Mouse (Mus musculus) limb, embryonic 13.5 days (tissue): ENCODE results near the gene Cubn. TPM values are rescaled to one million over a fixed set of nuclear protein-coding genes. Genes with fewer than 3 reads are reported as not detected.

Source experiments
- ATAC-seq: fragments of 200-750 bp; cut with Nextera tagmentation; 2 replicates; pipeline ENCODE4 v1.8.0; 2017; ENCODE audit warnings: low read depth, moderate number of reproducible peaks, moderate TSS enrichment; ENCODE audit not compliant: low FRiP score
- H3K27ac ChIP-seq: fragments of 300-500 bp; sonication (generic); 2 replicates; pipeline ENCODE4 v1.5.1; 2015; ENCODE audit warnings: inconsistent platforms, mild to moderate bottlenecking, moderate library complexity
- H3K27me3 ChIP-seq: fragments of 300-500 bp; sonication (generic); 2 replicates; pipeline ENCODE4 v1.6.1; 2015; ENCODE audit warnings: mild to moderate bottlenecking, inconsistent platforms
- H3K36me3 ChIP-seq: fragments of 300-500 bp; sonication (generic); 2 replicates; pipeline ENCODE4 v1.6.1; 2015; ENCODE audit warnings: inconsistent platforms, mild to moderate bottlenecking, moderate library complexity
- H3K4me1 ChIP-seq: fragments of 300-500 bp; sonication (generic); 2 replicates; pipeline ENCODE4 v1.6.1; 2015; ENCODE audit warnings: inconsistent platforms
- H3K4me2 ChIP-seq: fragments of 300-500 bp; sonication (generic); replicated peaks from 2 replicates; pipeline ENCODE4 v1.6.1; 2015; ENCODE audit warnings: inconsistent platforms, mild to moderate bottlenecking, moderate library complexity
- H3K4me3 ChIP-seq: fragments of 300-500 bp; sonication (generic); 2 replicates; pipeline ENCODE4 v1.5.1; 2015; ENCODE audit warnings: moderate library complexity, mild to moderate bottlenecking, inconsistent platforms
- H3K9ac ChIP-seq: fragments of 300-500 bp; sonication (generic); 2 replicates; pipeline ENCODE4 v1.6.1; 2015; ENCODE audit warnings: mild to moderate bottlenecking, inconsistent platforms
- H3K9me3 ChIP-seq: fragments of 300-500 bp; sonication (generic); 2 replicates; pipeline ENCODE4 v1.6.1; 2016; ENCODE audit warnings: inconsistent platforms
- WGBS: fragments of 180-500 bp; shearing (Covaris S2); methylation state at CpG from one replicate; pipeline ENCODE4 v1.1.7; 2015; 5-methylcytosine and 5-hydroxymethylcytosine counted together
- polyA plus RNA-seq: library from polyadenylated mRNA; unstranded; fragments of >200 nt; fragmentation: Nextera tagmentation; extraction: Ambion mirVana; gene quantifications from 2 replicates; pipeline ENCODE4 v1.2.1, GENCODE M21; 2015

The Cubn gene
- polyA plus RNA-seq, 1 experiment from 2014 or later: 0.19 TPM

- Histone ChIP-seq H3K27me3 (no peaks in the 10 kb centered on the region), H3K4me1 (no peaks in the 10 kb centered on the region), H3K4me2 (no peak overlapping the region), H3K9ac (no peak overlapping the region), H3K36me3 (no peaks in the 10 kb centered on the region), H3K27ac (no peak overlapping the region), H3K9me3 (no peaks in the 10 kb centered on the region), H3K4me3 (no peak overlapping the region)
- ATAC-seq: no peak
- 86% methylated on average over 3 of the region's 3 CpGs for WGBS
Observed at GRCm38 (mm10) chr2:13470108-13470507, 21.5 kb downstream of the Cubn start.

DNA sequence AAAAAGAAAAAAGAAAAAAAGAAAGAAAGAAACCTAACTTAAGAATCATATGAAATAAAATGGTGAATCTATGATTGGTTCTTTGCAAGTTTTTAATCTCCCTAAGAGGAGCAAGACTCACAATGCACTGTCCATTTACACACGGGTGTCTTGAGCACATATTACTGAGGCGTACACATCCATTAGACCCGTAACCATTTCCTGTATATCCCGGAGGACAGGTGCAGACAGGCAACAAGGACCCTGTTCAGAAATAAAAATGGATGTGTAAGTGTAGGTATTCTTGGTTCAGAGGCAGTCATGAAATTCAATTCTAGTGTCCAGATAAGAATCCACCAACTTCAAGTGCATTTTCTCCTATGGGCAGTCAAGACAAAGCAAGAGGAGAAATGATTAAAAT lies 22.0 kb downstream of the Cubn start:
- Histone ChIP-seq H3K9ac (no peak overlapping the region), H3K9me3 (no peaks in the 10 kb centered on the region), H3K27ac (no peak overlapping the region), H3K4me2 (no peak overlapping the region), H3K27me3 (no peaks in the 10 kb centered on the region), H3K36me3 (no peaks in the 10 kb centered on the region), H3K4me1 (no peaks in the 10 kb centered on the region), H3K4me3 (no peak overlapping the region)
- ATAC-seq: no peak
- WGBS: 82% methylated on average over 4 of the region's 4 CpGs

DNA sequence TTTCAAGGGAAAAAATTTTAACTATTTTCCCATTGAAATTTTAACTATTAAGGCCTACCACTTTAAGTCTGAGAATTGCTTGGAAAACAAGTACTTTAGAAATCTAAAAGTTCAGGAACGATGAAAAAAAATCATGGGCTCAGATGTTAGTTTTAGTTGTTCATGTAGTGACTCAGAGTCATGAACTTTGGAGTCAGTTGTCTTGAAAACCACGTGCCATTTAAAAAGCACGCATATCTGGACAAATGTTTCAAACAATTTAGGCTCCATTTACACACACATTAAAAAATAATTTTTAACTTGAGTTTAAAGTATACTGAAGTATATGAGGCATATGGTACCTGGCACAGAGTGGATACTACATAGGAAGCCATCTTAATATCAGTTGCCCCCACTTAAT lies 24.9 kb downstream of the Cubn start:
- H3K27ac ChIP-seq: no peak overlapping the region
- H3K4me2 ChIP-seq: no peak overlapping the region
- ATAC-seq: no peak
- H3K4me1 ChIP-seq: no peaks in the 10 kb centered on the region
- no peaks in the 10 kb centered on the region for H3K9me3 ChIP-seq
- no peaks in the 10 kb centered on the region for H3K27me3 ChIP-seq
- 86% methylated on average over 3 of the region's 3 CpGs for WGBS
- no peak overlapping the region for H3K9ac ChIP-seq
- no peak overlapping the region for H3K4me3 ChIP-seq
- no peaks in the 10 kb centered on the region for H3K36me3 ChIP-seq

GRCm38 (mm10) chr2:13458088-13458487 lies 33.5 kb downstream of the Cubn start:
- H3K4me1 ChIP-seq: no peaks in the 10 kb centered on the region
- no peak overlapping the region for H3K4me2 ChIP-seq
- H3K27ac ChIP-seq: no peak overlapping the region
- no peak overlapping the region for H3K9ac ChIP-seq
- no peak for ATAC-seq
- H3K9me3 ChIP-seq: no peaks in the 10 kb centered on the region
- 93% methylated on average over 2 of the region's 2 CpGs for whole genome bisulfite sequencing
- H3K4me3 ChIP-seq: no peak overlapping the region
- H3K27me3 ChIP-seq: no peaks in the 10 kb centered on the region
- H3K36me3 ChIP-seq: no peaks in the 10 kb centered on the region

DNA sequence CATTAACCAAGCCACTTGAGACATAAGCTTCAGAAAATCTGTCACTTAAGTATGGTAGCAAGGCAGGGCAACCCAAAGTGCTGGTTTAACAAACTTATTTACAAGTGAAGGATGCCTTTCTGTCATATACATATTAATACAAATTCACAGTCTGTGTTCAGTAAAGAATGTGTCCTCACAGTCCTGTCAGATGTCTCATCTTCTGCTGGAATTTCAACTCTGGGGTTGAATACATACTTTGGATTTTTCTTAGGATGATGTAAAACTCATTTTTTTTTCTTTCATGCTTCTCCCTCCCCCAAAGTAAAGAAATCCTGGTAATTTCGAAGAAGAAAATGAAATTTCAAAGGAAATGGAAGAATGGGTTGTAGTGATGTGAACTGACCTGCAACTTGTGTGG lies 34.8 kb downstream of the Cubn start:
- no peak overlapping the region for H3K9ac ChIP-seq
- no peaks in the 10 kb centered on the region for H3K36me3 ChIP-seq
- H3K4me1 ChIP-seq: peaks cover 10% of the 10 kb centered on the region; the same call in 1 of the 2 replicates
- H3K27me3 ChIP-seq: no peaks in the 10 kb centered on the region
- WGBS: 74% methylated on average over 1 of the region's 1 CpGs
- ATAC-seq: no peak
- H3K4me2 ChIP-seq: no peak overlapping the region
- H3K4me3 ChIP-seq: no peak overlapping the region
- H3K27ac ChIP-seq: no peak overlapping the region
- no peaks in the 10 kb centered on the region for H3K9me3 ChIP-seq

DNA sequence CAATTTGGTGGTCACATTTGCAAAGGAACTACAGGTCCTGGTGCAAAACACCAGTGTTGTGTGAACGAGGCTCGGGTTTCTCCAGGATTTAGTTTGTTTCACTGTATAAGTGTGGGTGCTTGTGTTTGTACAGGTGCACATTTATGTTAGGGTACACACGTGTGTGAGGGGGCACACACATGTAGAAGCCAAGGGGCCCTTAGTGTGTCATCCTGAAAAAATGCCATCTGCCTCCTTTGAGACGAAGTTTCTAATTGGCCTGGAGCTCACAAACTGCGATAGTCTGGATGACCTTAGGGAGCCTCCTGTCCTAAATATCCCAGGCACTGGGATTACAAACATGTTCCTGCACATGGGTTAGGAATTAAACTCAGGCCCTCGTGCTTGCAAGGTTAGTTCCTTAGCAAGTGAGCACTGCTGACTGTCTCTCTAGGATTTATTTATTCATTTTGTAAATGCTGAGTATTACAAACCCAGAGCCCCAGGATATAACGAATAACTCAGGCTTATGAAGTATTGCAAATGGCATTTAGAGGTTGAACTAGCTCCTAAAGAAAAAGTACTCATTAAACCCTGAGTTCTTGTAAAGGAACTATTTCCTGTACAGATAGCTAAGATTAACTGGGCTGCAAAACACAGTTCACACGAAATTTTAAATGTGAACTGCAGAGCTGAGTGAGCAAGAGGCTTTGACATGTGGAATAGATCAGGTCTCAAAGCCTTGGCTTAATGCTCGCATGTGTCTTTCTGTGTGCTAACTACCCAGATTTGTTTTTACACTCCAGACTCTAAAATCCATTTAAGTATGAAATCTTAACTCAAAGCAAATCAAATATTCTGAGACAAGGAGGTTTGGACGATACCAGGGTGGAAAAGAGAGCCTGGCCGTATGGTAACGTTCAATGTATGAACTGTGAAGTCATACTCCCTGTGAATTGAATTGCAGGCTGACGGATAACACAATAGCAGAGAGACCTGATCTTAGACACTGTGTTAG lies 39.8 kb downstream of the Cubn start:
- Histone ChIP-seq H3K4me2 (no peak overlapping the region), H3K4me1 (peaks cover 28% of the 10 kb centered on the region), H3K36me3 (no peaks in the 10 kb centered on the region), H3K27me3 (no peaks in the 10 kb centered on the region), H3K9me3 (no peaks in the 10 kb centered on the region), H3K27ac (peak overlapping the region; percentile 49; the same call in 1 of the 2 replicates), H3K4me3 (no peak overlapping the region), H3K9ac (no peak overlapping the region)
- 24% methylated on average over 13 of the region's 13 CpGs for WGBS
- ATAC-seq: peak; percentile 83

DNA sequence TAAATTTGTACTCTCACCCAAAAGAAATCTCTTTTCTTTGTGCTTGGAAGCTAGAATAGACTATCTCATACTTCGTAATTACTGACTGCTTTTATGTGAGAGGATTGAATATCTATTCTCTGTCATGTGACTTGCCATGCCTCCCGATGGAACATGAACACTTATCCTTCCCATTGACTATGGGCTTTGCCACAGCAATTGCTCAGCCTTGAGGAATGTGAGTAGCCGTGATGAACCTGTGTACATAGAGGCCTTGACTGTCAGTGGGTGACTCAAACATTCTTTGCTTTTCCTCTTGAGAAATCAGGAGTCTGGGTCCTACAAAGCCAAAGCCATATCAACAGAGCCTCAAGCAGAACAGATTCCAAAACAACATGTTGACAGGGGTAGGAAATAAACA lies 40.7 kb downstream of the Cubn start:
- 59% methylated on average over 3 of the region's 3 CpGs for WGBS
- Histone ChIP-seq H3K9ac (no peak overlapping the region), H3K27ac (peak overlapping the region; percentile 33; the same call in 1 of the 2 replicates), H3K4me1 (peaks cover 28% of the 10 kb centered on the region), H3K9me3 (no peaks in the 10 kb centered on the region), H3K4me3 (no peak overlapping the region), H3K4me2 (no peak overlapping the region), H3K36me3 (no peaks in the 10 kb centered on the region), H3K27me3 (no peaks in the 10 kb centered on the region)
- ATAC-seq: no peak

DNA sequence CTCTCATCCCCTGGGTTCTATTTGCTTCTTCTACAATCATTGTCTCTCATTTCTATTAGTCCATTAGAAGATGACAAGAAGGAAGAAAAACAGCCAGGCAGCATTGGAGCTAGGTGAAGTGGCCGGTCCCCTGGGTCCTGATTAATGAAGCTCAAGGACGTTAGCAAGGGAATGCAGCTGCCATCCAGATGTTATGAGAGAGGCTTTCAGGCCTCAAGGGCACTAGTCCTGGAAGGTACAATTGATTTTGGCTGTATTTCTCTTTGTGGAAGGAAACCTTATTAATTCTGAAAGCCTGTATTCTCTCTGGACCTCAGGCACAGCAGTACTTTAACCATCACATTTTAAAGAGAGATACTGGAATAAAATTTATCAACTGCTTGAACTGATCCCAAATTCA lies 41.1 kb downstream of the Cubn start:
- H3K4me3 ChIP-seq: no peak overlapping the region
- H3K4me2 ChIP-seq: no peak overlapping the region
- no peaks in the 10 kb centered on the region for H3K36me3 ChIP-seq
- H3K9me3 ChIP-seq: no peaks in the 10 kb centered on the region
- H3K27ac ChIP-seq: 0 out of 2 replicates have a peak overlapping the region, but pooled peaks have one; percentile 48
- ATAC-seq: peak; percentile 26; the same call in 1 of the 2 replicates
- no peak overlapping the region for H3K9ac ChIP-seq
- WGBS: 25% methylated on average over 2 of the region's 2 CpGs
- peaks cover 28% of the 10 kb centered on the region for H3K4me1 ChIP-seq
- no peaks in the 10 kb centered on the region for H3K27me3 ChIP-seq

- H3K36me3 ChIP-seq: no peaks in the 10 kb centered on the region
- H3K4me2 ChIP-seq: no peak overlapping the region
- no peak for ATAC-seq
- peaks cover 2% of the 10 kb centered on the region for H3K4me1 ChIP-seq
- no peak overlapping the region for H3K4me3 ChIP-seq
- H3K27me3 ChIP-seq: no peaks in the 10 kb centered on the region
- WGBS: 87% methylated on average over 4 of the region's 4 CpGs
- H3K9ac ChIP-seq: no peak overlapping the region
- H3K27ac ChIP-seq: no peak overlapping the region
- no peaks in the 10 kb centered on the region for H3K9me3 ChIP-seq
Observed at GRCm38 (mm10) chr2:13445156-13445555, 46.5 kb downstream of the Cubn start.

GRCm38 (mm10) chr2:13438983-13439382 lies 52.6 kb downstream of the Cubn start:
- WGBS: 73% methylated on average over 1 of the region's 1 CpGs
- Histone ChIP-seq H3K27me3 (no peaks in the 10 kb centered on the region), H3K36me3 (no peaks in the 10 kb centered on the region), H3K4me3 (no peak overlapping the region), H3K4me1 (no peaks in the 10 kb centered on the region), H3K9me3 (no peaks in the 10 kb centered on the region), H3K4me2 (no peak overlapping the region), H3K9ac (no peak overlapping the region), H3K27ac (no peak overlapping the region)
- no peak for ATAC-seq

DNA sequence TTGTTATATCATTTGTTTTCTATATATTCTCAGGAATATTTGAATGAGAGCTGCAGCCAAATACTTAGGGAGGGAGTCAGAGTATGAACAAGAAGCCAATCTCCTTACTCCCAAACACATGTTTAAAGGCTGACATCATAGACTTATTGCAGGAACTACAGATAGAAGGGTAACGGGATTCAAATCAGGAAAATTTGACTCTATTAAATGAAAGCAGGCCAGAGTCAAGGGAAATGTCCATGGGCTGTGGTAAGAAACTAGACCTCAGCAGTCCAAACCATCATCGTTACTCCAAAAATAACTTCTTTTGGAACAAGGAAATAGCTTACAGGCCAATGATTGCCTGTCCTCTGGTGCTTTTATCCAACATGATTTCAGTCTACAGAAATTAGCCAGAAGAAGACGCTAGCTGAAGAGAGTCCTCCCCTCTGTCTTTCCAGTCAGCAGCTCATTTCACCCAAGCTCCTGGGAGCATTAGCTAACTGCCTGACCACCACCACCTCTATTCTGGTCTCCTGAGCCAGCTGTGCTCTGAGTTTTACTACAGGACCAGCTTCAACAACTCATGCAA lies 53.3 kb downstream of the Cubn start:
- Histone ChIP-seq H3K9me3 (no peaks in the 10 kb centered on the region), H3K27me3 (no peaks in the 10 kb centered on the region), H3K4me1 (no peaks in the 10 kb centered on the region), H3K4me2 (no peak overlapping the region), H3K36me3 (no peaks in the 10 kb centered on the region), H3K4me3 (no peak overlapping the region), H3K9ac (no peak overlapping the region), H3K27ac (no peak overlapping the region)
- no peak for ATAC-seq
- 67% methylated on average over 3 of the region's 3 CpGs for WGBS

DNA sequence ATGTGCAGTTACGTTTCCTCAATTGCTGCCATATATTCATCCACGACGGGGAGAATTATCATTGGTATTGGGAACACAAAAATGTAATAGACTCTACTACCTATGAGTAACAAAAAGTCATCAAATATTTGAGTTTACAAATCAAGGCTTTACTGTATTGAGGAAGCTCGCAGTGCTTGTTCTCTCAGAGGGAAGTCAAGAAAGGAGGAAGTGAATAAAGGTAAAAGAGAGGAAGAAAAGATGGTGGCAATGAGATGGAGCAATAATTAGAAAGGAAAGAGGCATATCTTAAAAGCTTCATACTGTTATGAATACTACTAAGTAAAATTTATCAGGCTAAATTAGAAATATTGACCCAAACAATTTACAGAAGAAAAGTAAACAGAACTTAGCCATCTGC lies 59.6 kb downstream of the Cubn start:
- Histone ChIP-seq H3K9me3 (no peaks in the 10 kb centered on the region; the same call in 1 of the 2 replicates), H3K27ac (no peak overlapping the region), H3K4me1 (no peaks in the 10 kb centered on the region), H3K27me3 (no peaks in the 10 kb centered on the region), H3K4me3 (no peak overlapping the region), H3K36me3 (no peaks in the 10 kb centered on the region), H3K9ac (no peak overlapping the region), H3K4me2 (no peak overlapping the region)
- WGBS: 89% methylated on average over 4 of the region's 4 CpGs
- ATAC-seq: no peak
